Mouse (Mus musculus): ENCODE measurements at regions not wholly inside any gene's neighbourhood (a gene's known extent, or its start where the extent isn't known, plus 50 kb on each side); places are given as distances from the start of the nearest gene placed in this dataset.
A peak's percentile ranks its signal among the peaks of the same experiment; 100 is the strongest.

- no peak for DNase-seq (ENCODE audit: low spot score in 2 of 2)
These were observed 57.1 kb downstream of the Inhbb start for GRCm38 (mm10) chr1:119364901-119365300.

DNA sequence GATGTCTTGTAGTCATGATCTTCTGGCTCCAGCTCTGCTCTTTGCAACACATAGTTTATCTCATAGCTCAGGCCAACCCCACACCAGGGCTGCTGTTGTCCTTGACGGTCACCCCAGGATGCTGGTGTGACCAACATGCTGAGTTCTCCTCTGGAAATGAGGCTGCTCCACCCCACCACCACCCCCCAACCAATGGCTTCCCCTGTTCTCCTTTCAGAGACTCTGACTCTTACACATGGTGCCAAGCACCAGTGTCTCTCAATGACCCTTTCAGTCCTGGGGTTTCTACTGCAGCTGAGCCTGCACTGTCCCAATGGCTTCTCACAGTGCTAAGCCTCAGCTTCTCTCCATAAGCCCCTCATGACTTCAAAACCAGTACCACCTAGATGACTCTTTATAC lies 64.0 kb downstream of the Inhbb start:
- DNase-seq (ENCODE audit: low spot score in 2 of 2) = no peak

GRCm38 (mm10) chr1:119356916-119357315 lies 65.1 kb downstream of the Inhbb start:
- DNase-seq (ENCODE audit: low spot score in 2 of 2) = no peak

DNA sequence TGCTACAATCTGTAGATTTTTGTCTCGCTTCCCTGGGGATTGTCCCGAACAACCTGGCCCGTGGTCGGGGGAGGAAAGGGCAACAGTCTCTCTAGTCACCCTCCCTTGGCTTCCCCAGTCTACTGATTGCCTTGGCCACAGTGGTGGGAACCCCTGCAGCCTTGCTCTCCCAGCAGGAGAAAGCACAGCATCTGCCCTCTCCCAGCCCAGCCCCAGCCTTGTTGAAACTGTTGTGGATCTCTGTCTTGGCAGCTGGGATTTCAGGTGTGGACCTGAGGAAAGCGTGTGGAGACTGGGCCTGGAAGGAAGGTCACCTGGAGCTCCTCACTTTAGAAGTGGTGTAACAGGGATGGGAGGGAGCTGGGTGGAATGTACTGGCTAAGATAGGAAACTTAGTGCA lies 66.6 kb downstream of the Inhbb start:
- DNase-seq (ENCODE audit: low spot score in 2 of 2) = no peak

GRCm38 (mm10) chr1:119351567-119351966 lies 70.5 kb downstream of the Inhbb start:
- no peak for DNase-seq (ENCODE audit: low spot score in 2 of 2)

DNA sequence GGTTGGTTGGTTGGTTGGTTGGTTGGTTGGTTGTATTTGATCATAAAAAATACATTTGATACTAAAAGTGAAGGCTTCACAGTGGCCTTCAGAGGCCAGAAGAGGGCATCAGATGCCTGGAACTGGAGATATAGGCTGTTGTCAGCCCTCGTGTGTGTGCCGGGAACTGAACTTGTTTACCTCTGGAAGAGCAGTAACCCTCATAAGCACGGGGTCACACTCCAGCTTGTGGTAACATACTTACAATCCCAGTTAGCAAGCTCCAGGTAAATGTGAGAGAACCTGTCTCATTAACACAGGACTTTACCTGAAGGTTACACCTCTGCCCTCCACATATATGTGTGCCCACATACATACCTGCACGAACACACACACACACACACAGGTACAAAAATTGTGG lies 71.2 kb downstream of the Inhbb start:
- DNase-seq (ENCODE audit: low spot score in 2 of 2) = no peak

GRCm38 (mm10) chr1:119350296-119350695 lies 71.8 kb downstream of the Inhbb start:
- no peak for DNase-seq (ENCODE audit: low spot score in 2 of 2)

GRCm38 (mm10) chr1:119348456-119349208 lies 73.4 kb downstream of the Inhbb start:
- DNase-seq (ENCODE audit: low spot score in 2 of 2) = no peak

DNA sequence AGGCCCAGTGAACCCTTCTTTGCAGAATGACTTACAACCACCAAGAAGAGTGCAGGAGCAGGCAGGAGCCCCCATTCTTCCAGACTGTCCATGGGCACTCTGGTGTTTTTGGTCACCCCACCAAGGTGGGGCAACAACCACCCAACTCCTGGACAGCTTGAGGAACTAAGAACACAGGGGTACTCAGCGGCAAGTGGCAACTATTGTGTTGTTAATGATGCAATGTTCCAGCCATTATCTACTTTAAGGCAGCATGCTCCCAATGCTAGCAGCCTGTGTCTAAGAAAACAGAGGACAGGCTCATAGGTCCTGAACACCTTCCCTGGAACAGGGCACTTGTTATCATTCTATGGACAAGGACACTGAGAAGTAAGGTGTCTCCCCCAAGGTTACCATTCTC lies 74.3 kb downstream of the Inhbb start:
- no peak for DNase-seq (ENCODE audit: low spot score in 2 of 2)

DNA sequence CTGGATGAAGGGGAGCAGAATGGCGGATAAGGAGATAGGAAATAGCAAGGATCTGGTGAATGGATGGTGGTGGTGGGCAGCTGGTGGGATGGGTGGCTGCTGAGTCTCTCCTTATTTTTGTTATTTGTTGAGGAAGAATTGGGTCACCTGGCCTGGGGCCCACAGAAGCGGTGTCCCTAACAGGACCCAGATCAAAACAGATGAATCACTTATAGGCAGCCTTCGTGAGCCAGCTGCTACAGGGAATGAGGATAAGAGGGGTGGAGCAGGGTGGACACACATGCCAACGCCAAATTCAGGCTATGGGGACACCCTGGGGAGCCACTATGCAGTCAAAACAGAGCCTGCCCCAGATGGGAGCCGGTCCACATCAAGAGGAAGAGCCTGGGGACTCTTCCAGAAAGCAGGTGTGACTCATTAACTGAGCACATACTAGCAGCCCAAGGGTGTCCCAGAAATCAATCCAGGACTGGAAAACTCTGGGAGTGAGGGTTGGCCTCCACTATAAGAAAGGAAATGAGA lies 75.4 kb downstream of the Inhbb start:
- DNase-seq (ENCODE audit: low spot score in 2 of 2) = no peak

GRCm38 (mm10) chr1:119345115-119345791 lies 76.8 kb downstream of the Inhbb start:
- no peak for DNase-seq (ENCODE audit: low spot score in 2 of 2)

- DNase-seq (ENCODE audit: low spot score in 2 of 2) = no peak
These were observed 78.0 kb downstream of the Inhbb start for GRCm38 (mm10) chr1:119344046-119344445.

GRCm38 (mm10) chr1:119335171-119335570 lies 86.9 kb downstream of the Inhbb start:
- DNase-seq (ENCODE audit: low spot score in 2 of 2) = no peak

GRCm38 (mm10) chr1:119330751-119331326 lies 91.2 kb downstream of the Inhbb start:
- DNase-seq (ENCODE audit: low spot score in 2 of 2) = no peak

GRCm38 (mm10) chr1:119329693-119330434 lies 92.2 kb downstream of the Inhbb start:
- DNase-seq (ENCODE audit: low spot score in 2 of 2) = no peak

- peak; percentile 23 to 32 for DNase-seq (ENCODE audit: low spot score in 2 of 2)
These were observed 92.9 kb downstream of the Inhbb start for GRCm38 (mm10) chr1:119328921-119329692.

DNA sequence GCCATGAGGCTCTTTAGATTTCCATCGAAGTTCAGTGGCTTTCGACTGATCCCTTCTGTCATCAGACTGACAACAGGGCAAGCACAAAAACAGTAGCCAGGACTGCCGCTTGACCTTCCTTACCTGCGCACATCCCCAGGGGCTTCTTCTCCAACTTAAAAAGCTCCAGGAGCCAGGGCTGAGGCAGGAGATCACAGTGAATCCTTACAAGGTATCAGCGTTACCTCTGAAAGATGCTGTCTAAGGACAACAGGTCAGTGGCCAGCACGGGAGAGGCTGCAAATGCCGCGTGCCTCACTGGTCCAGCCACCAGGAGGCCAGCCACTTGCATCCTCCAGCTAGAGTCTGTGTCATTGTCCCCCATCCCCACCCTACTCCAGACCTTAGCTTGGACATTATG lies 97.5 kb downstream of the Inhbb start:
- DNase-seq (ENCODE audit: low spot score in 2 of 2) = no peak

- no peak for DNase-seq (ENCODE audit: low spot score in 2 of 2)
These were observed 99.6 kb downstream of the Inhbb start for GRCm38 (mm10) chr1:119322279-119322995.

GRCm38 (mm10) chr1:119321799-119322198 lies 100.2 kb downstream of the Inhbb start:
- DNase-seq (ENCODE audit: low spot score in 2 of 2) = no peak

- DNase-seq (ENCODE audit: low spot score in 2 of 2) = no peak
These were observed 105.0 kb downstream of the Inhbb start for GRCm38 (mm10) chr1:119317006-119317405.

Data from left cerebral cortex, adult 18-20 months (tissue).